Mouse (Mus musculus) ES-E14 (cell line): ENCODE measurements at regions not wholly inside any gene's neighbourhood (a gene's known extent, or its start where the extent isn't known, plus 50 kb on each side); places are given as distances from the start of the nearest gene placed in this dataset.

Source experiments
- DNase-seq: peaks from one replicate; pipeline ENCODE4 v3.0.0-alpha.2; 2013; ENCODE audit warnings: low read depth, low spot score
- H3K27ac ChIP-seq: 2 replicates; pipeline ENCODE4 v1.5.1; 2012; ENCODE audit warnings: low read depth, mild to moderate bottlenecking, low read length, moderate library complexity, mixed read lengths; ENCODE audit not compliant: poor library complexity, insufficient read depth, severe bottlenecking
- H3K36me3 ChIP-seq: 2 replicates; pipeline ENCODE4 v1.6.1; 2012; ENCODE audit warnings: mild to moderate bottlenecking, low read length, moderate library complexity, mixed read lengths; ENCODE audit not compliant: control insufficient read depth, poor library complexity, insufficient read depth, severe bottlenecking
- H3K4me1 ChIP-seq, 2 experiments: fragments of 150-350 bp in 1 of 2; sonication (generic) in 1 of 2; 2 replicates each; pipeline ENCODE4 v1.6.1; 2012; ENCODE audit warnings: low read length in 2 of 2, mild to moderate bottlenecking in 1 of 2, mixed read lengths in 1 of 2; ENCODE audit not compliant: control insufficient read depth in 2 of 2, insufficient read depth in 2 of 2, poor library complexity in 1 of 2
- H3K4me3 ChIP-seq, 2 experiments: fragments of 150-350 bp in 1 of 2; sonication (generic) in 1 of 2; 2 replicates each; pipeline ENCODE4 v1.5.1; 2012; ENCODE audit warnings: low read length in 2 of 2, low read depth in 1 of 2, mild to moderate bottlenecking in 1 of 2, mixed read lengths in 1 of 2; ENCODE audit not compliant: insufficient read depth in 1 of 2, poor library complexity in 1 of 2, severe bottlenecking in 1 of 2
- H3K9ac ChIP-seq: 2 replicates; pipeline ENCODE4 v1.6.1; 2012; ENCODE audit warnings: low read depth, mild to moderate bottlenecking, low read length, mixed read lengths; ENCODE audit not compliant: poor library complexity, insufficient read depth, severe bottlenecking
- H3K9me3 ChIP-seq: fragments of 150-350 bp; sonication (generic); 2 replicates; pipeline ENCODE4 v1.6.1; 2012; ENCODE audit warnings: low read depth, mild to moderate bottlenecking, low read length; ENCODE audit not compliant: control insufficient read depth, insufficient read depth
- CHD2 ChIP-seq: IDR thresholded peaks from 2 replicates; pipeline ENCODE4 v1.6.1; 2014; ENCODE audit warnings: mild to moderate bottlenecking, low read depth, low read length, inconsistent platforms
- HCFC1 ChIP-seq: IDR thresholded peaks from 2 replicates; pipeline ENCODE4 v1.6.1; 2012; ENCODE audit warnings: low read length, inconsistent platforms, borderline replicate concordance; ENCODE audit not compliant: insufficient read depth
- MAFK ChIP-seq: IDR thresholded peaks from 2 replicates; pipeline ENCODE4 v1.6.1; 2014; ENCODE audit warnings: mild to moderate bottlenecking, low read depth, low read length, inconsistent platforms; ENCODE audit not compliant: insufficient read depth
- ZC3H11A ChIP-seq: IDR thresholded peaks from 2 replicates; pipeline ENCODE4 v1.6.1; 2012; ENCODE audit warnings: low read depth, mild to moderate bottlenecking, inconsistent platforms, low read length, borderline replicate concordance
- ZNF384 ChIP-seq: IDR thresholded peaks from 2 replicates; pipeline ENCODE4 v1.6.1; 2012; ENCODE audit warnings: low read depth, low read length, inconsistent platforms
- in situ Hi-C, 2 experiments: fragments of 600-800 bp; cut with MboI; formaldehyde crosslinking; loops; one replicate each; pipeline ENCODE4 v1.15.1; 2025; ENCODE audit warnings: low sequenced_read_pairs in 2 of 2, inconsistent platforms in 1 of 2; ENCODE audit not compliant: unreplicated experiment in 2 of 2

DNA sequence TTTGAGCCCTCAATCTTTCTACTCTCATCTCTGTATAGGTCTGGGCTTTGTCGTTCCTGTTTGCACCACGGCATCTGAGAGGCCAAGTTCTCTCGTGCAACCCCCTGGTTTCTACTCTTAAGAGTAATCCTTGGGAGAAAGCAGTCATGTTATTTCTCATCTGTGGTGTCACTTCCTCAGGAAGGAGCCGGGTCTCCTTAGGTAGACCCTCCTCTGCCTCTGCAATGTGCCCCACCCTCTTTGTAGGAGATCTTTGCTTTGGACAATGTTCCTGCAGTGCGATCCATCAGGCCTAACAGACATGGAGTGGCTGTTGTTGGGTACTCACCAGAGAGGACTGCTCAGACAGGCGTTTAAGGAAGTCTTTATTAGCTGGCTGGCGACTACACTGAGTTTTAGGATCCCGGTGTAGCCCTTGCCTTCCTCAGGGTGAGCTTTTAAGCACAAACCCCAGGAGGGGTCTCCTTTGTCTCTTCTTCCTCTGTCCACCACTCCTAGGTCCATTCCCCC, 94.0 kb upstream of the Hmcn1 start:
- no peak for DNase-seq
- in situ Hi-C loops = loop anchor here in 1 of 2 experiments (25.0 kb wide), 1 partner anchor 250 kb away; the partner anchor contains the start of gene Ivns1abp
- no peak overlapping the region for H3K9ac ChIP-seq
- H3K4me3 ChIP-seq = peak overlapping the region in 1 of 2 experiments; percentile 8; a peak in 1 of 4 replicates
- no peaks in the 10 kb centered on the region for H3K36me3 ChIP-seq
- no peak overlapping the region for H3K27ac ChIP-seq
- TF ChIP-seq HCFC1 = no peak
- TF ChIP-seq ZC3H11A = no peak
- TF ChIP-seq CHD2 = no peak
- TF ChIP-seq ZNF384 = no peak
- no peak for TF ChIP-seq MAFK
- H3K4me1 ChIP-seq = peaks cover 0 to 4% of the 10 kb centered on the region in 2 experiments; a peak in 1 of 4 replicates
- H3K9me3 ChIP-seq = no peaks in the 10 kb centered on the region

DNA sequence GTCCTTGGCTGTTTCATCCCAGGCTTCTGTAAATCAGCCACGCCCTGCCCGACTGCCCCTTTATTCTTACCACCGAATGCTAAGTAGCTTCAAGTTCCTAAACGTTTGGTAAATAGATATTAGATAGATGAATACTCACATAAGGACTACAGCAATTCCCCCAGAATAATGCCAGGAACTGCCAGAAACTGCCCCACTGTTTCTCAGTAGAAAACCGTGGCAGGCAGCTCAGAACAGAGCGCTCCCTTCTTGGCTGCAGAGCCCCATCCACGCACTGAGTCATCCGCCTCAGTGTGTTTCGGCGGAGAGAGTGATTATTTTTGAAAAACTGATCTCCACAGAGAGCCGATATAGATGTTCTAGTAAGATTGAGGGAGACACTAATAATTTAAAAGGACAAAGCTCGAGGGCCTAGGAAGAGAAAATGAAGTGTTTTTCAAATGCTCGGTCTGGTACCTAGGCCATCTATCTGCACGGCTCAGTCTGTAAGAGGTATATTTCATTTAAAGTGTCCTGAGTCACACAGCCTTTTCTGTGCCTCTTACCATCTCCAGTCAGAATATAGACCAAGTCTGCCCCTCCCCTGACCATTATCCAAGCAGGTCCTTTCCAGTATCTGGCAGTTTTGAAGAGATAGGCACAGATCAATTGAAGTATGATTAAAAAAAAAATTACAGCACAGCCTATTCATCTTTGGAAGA, 94.4 kb upstream of the Gm47985 start:
- Histone ChIP-seq H3K4me1 (peaks cover 0 to 4% of the 10 kb centered on the region in 2 experiments; a peak in 1 of 4 replicates), H3K9me3 (no peaks in the 10 kb centered on the region), H3K36me3 (no peaks in the 10 kb centered on the region), H3K27ac (no peak overlapping the region), H3K4me3 (no peak overlapping the region), H3K9ac (no peak overlapping the region)
- TF ChIP-seq MAFK = no peak
- TF ChIP-seq ZC3H11A = no peak
- no peak for TF ChIP-seq HCFC1
- no peak for TF ChIP-seq CHD2
- no peak for TF ChIP-seq ZNF384
- DNase-seq = no peak
- in situ Hi-C loops = loop anchor here in 1 of 2 experiments (25.0 kb wide), 1 partner anchor 249 kb away; the partner anchor contains the start of gene Ivns1abp

DNA sequence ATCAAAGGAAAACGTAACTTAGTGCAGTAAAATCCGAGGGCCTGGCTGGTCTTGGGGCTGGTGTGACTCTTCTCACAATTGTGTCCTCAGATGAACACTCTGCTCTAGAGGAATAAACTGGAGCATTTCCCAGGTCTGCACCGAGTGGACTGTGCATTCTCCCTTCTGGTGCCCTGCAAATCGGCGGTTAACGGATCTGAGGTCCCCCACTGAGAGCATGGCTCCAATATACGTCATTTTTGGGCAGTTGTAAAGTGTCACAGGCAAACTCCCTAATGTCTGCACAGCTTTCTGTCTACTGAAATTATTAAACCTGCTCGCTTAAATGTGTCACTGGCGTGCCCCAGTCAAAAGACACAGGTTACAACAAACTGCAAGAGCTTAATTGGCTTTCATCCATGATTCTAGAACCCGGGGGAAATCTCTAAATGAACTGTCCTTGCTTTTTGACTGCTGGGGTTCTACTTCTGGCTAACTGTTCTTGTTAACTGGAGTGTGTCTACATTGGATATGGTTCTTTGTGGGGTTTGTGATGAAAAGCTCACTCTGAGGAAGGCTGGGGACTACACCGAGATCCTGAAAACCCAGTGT, 93.7 kb upstream of the Gm47985 start:
- TF ChIP-seq HCFC1 (no peak), MAFK (no peak), CHD2 (no peak), ZC3H11A (no peak), ZNF384 (no peak)
- Histone ChIP-seq H3K36me3 (no peaks in the 10 kb centered on the region), H3K27ac (no peak overlapping the region), H3K9me3 (no peaks in the 10 kb centered on the region), H3K9ac (no peak overlapping the region), H3K4me3 (no peak overlapping the region), H3K4me1 (peaks cover 0 to 4% of the 10 kb centered on the region in 2 experiments; a peak in 1 of 4 replicates)
- in situ Hi-C loops = loop anchor here in 1 of 2 experiments (25.0 kb wide), 1 partner anchor 249 kb away; the partner anchor contains the start of gene Ivns1abp
- no peak for DNase-seq

DNA sequence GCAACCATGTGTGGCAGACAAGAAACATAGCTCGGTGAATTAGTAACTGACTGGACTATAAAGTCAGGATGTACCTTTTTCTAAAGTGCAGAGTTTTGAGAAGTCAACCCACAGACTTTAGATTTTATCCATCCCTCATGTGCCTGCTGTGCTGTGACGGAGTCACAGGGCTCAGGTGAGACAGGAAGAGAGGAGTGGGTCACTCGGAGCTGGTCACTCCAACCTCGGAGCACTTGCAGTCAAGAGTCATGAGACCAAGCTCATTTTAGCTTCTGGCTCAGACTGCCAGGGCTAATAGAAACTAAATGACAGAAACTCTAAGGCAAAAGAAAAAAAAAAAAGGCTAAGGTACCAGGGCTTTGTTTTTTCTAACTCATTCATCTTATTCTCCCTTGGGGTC, 90.3 kb upstream of the Gm47985 start:
- no peak for TF ChIP-seq ZC3H11A
- Histone ChIP-seq H3K36me3 (no peaks in the 10 kb centered on the region), H3K9ac (no peak overlapping the region), H3K9me3 (no peaks in the 10 kb centered on the region), H3K4me3 (no peak overlapping the region), H3K27ac (no peak overlapping the region), H3K4me1 (peaks cover 0 to 4% of the 10 kb centered on the region in 2 experiments; a peak in 1 of 4 replicates)
- in situ Hi-C loops = loop anchor here in 1 of 2 experiments (25.0 kb wide), 1 partner anchor 245 kb away; the partner anchor contains the start of gene Ivns1abp
- no peak for DNase-seq
